Mouse (Mus musculus): ENCODE data around the gene Zfp560.
"Not testable (repeated sequence)": the region's sequence is repeated elsewhere in the genome, so short reads cannot be mapped to it uniquely, and the experiment has no call there.

Zfp560 gene

GRCm38 (mm10) chr9:20384532-20385342 is at the start of gene Zfp560:
TSS of gene Zfp560 (minus strand) at chr9:20385177.
- in situ Hi-C loops (cut with MboI, MseI), result loop anchor here (25.0 kb wide), 2 partner anchors 772 to 1922 kb away; partner anchors contain the start of gene Zfp317

- in situ Hi-C loops (cut with MboI, MseI), result no loop called here
These were observed 45.0 kb upstream of the Zfp560 start for GRCm38 (mm10) chr9:20430004-20430403.

GRCm38 (mm10) chr9:20411460-20411859 is 26.5 kb upstream of the Zfp560 start:
- in situ Hi-C loops (cut with MboI, MseI), result no loop called here

GRCm38 (mm10) chr9:20409319-20409718 is 24.3 kb upstream of the Zfp560 start:
- in situ Hi-C loops (cut with MboI, MseI), result no loop called here

- in situ Hi-C loops (cut with MboI, MseI), result loop anchor here (25.0 kb wide), 2 partner anchors 773 to 1923 kb away; partner anchors contain the start of gene Zfp317
These were observed 346 bp upstream of the Zfp560 start for GRCm38 (mm10) chr9:20385343-20385703.

GRCm38 (mm10) chr9:20383659-20384058 is 1.3 kb downstream of the Zfp560 start:
- in situ Hi-C loops (cut with MboI, MseI), result loop anchor here (25.0 kb wide), 2 partner anchors 771 to 1921 kb away; partner anchors contain the start of gene Zfp317

GRCm38 (mm10) chr9:20374712-20375111 is 10.3 kb downstream of the Zfp560 start:
- in situ Hi-C loops (cut with MboI, MseI), result loop anchor here (25.0 kb wide), 2 partner anchors 762 to 1912 kb away; partner anchors contain the start of gene Zfp317

GRCm38 (mm10) chr9:20367311-20367710 is 17.7 kb downstream of the Zfp560 start:
- in situ Hi-C loops (cut with MboI, MseI), result no loop called here

GRCm38 (mm10) chr9:20348501-20348900 is 36.5 kb downstream of the Zfp560 start:
- in situ Hi-C loops (cut with MboI, MseI), result no loop called here

GRCm38 (mm10) chr9:20335994-20336393 is 49.0 kb downstream of the Zfp560 start, which contains the start of gene Olfr18:
TSS of gene Olfr18 (minus strand) at chr9:20336094.
- in situ Hi-C loops (cut with MboI, MseI), result no loop called here

- in situ Hi-C loops (cut with MboI, MseI), result no loop called here
These were observed 86.7 kb downstream of the Zfp560 start, which contains the start of gene Olfr873 for GRCm38 (mm10) chr9:20298232-20298631. TSS of gene Olfr873 (plus strand) at chr9:20298532.

- in situ Hi-C loops (cut with MboI, MseI), result not testable (repeated sequence)
These were observed 89.4 kb downstream of the Zfp560 start for GRCm38 (mm10) chr9:20295562-20295961.
